Mouse (Mus musculus): ENCODE measurements around the gene Ap2a1.

DNA sequence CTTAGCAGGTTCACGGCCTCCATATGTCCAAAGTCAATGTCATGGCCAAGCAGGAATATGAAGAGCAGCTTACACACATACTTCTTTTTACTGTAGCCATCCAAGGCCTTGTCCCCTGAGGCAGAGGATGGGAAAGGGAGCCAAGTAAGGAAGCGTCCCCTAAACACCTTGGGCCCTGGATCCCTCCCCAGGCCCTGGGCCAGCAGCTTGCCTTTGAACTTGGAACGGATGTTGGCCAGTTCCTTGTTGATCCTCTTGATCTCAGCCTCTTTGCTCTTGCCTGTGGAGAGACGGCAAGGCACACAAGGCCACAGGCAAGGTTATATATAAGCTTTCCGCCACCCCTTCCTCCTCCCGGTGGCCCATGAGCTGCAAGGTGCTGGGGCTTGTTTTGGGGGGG, 13.1 kb downstream of the Ap2a1 start:
- no peak for TF ChIP-seq POLR2A (IDR thresholded peaks at IDR 0.05; ENCODE audit: borderline replicate concordance, control insufficient read depth, low read depth, low read length)
- TF ChIP-seq CTCF (IDR thresholded peaks at IDR 0.05; ENCODE audit: control insufficient read depth, insufficient read depth, low read length), result no peak

Measured in bone marrow, adult 2 months (tissue).